Mouse (Mus musculus): ENCODE measurements around the gene Ypel2.

The Ypel2 gene

GRCm38 (mm10) chr11:86993041-86994037 lies at the start of gene Ypel2:
TSS of gene Ypel2 (minus strand) at chr11:86993707.
- in situ Hi-C loops (cut with MboI; ENCODE audit: unreplicated experiment in 2 of 2) = loop anchor here (10.0 to 25.0 kb wide), 4 partner anchors 89 to 209 kb away; no protein-coding TSS in a partner anchor

DNA sequence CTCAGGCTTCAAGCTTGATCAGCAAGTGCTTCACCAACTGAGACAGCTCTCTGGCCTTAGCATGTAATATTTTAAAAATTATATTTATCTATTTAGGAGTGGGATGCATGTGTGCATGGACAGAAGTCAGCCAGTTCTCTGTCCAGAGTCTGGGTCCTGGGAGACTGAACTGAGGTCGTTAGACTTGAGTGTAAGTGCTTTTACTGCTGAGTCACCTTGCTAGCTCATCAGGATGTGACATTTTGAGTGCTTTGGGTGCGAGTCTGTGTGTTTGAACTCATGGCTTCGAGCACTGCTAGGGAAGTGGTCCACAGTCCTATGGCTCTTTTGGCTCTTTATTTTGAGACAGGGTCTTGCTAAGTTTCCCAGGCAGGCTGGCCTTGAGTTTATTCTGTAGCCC lies 49.5 kb upstream of the Ypel2 start:
- in situ Hi-C loops (cut with MboI; ENCODE audit: unreplicated experiment in 2 of 2) = no loop called here

- in situ Hi-C loops (cut with MboI; ENCODE audit: unreplicated experiment in 2 of 2) = no loop called here
Measured at GRCm38 (mm10) chr11:87039307-87039963, 45.9 kb upstream of the Ypel2 start.

DNA sequence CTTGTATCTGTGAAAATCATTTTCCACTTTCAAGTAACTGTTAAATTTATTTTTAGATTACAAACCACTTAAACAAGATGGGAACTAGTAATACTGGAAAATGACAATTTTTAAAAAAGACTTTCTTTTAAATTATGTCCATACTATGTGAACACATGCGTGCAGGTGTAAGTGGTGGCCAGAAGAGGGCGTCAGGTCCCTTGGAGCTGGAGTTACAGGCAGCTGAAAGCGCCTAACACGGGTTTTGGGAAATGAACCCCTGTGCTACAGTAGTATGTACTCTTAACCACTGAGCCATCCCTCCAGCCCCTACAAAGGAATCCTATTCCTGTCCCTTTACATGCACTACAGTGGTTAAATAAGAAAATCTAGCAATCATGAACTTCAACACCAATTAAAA lies 42.7 kb upstream of the Ypel2 start:
- in situ Hi-C loops (cut with MboI; ENCODE audit: unreplicated experiment in 2 of 2) = no loop called here

GRCm38 (mm10) chr11:87028212-87028611 lies 34.7 kb upstream of the Ypel2 start:
- in situ Hi-C loops (cut with MboI; ENCODE audit: unreplicated experiment in 2 of 2) = no loop called here

GRCm38 (mm10) chr11:87026096-87026875 lies 32.8 kb upstream of the Ypel2 start:
- in situ Hi-C loops (cut with MboI; ENCODE audit: unreplicated experiment in 2 of 2) = no loop called here

DNA sequence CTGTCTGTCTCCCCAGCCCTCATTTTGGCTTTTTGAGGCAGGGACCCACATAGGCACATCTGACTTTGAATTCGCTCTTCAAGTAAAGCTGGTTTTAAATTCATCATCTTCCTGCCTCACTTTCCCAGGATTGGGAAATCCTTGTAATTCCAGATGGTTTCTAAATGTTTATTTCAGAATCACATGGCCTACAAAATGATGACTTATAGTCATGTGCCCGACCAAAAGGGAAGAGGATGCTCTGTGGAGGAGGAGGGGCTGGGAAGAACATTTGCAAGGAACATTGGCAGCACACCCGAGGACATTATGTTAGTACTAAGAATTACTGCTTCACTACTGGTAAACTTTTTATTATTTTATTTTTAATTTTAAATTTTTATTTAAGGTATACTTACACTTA lies 31.8 kb upstream of the Ypel2 start:
- in situ Hi-C loops (cut with MboI; ENCODE audit: unreplicated experiment in 2 of 2) = no loop called here

- in situ Hi-C loops (cut with MboI; ENCODE audit: unreplicated experiment in 2 of 2) = loop anchor here in 1 of 2 experiments (25.0 kb wide), 1 partner anchor 361 kb away; no protein-coding TSS in a partner anchor
Measured at GRCm38 (mm10) chr11:87023240-87023639, 29.7 kb upstream of the Ypel2 start.

GRCm38 (mm10) chr11:87022765-87023164 lies 29.3 kb upstream of the Ypel2 start:
- in situ Hi-C loops (cut with MboI; ENCODE audit: unreplicated experiment in 2 of 2) = loop anchor here in 1 of 2 experiments (25.0 kb wide), 1 partner anchor 360 kb away; no protein-coding TSS in a partner anchor

- in situ Hi-C loops (cut with MboI; ENCODE audit: unreplicated experiment in 2 of 2) = loop anchor here in 1 of 2 experiments (25.0 kb wide), 1 partner anchor 359 kb away; no protein-coding TSS in a partner anchor
Measured at GRCm38 (mm10) chr11:87021551-87021950, 28.0 kb upstream of the Ypel2 start.

DNA sequence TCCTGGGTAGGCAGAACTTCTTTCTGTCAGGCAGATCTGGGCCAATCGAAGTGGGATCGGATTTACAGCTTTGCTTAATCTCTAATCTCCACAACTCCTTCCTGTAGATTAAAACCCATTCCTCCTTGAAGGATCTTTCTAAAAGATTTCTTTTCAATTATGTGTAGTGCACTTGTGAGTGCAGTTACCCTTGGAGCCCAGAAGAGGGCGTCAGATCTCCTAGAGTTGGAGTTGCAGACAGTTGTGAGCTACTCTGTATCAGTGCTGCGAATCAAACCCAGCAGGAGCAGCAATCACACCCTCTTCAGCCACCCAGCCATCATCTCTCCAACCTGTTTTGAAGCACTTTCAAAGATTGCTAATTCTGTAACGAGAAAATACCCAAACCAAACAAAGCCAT lies 26.9 kb upstream of the Ypel2 start:
- in situ Hi-C loops (cut with MboI; ENCODE audit: unreplicated experiment in 2 of 2) = loop anchor here in 1 of 2 experiments (25.0 kb wide), 1 partner anchor 358 kb away; no protein-coding TSS in a partner anchor

GRCm38 (mm10) chr11:87019431-87019830 lies 25.9 kb upstream of the Ypel2 start:
- in situ Hi-C loops (cut with MboI; ENCODE audit: unreplicated experiment in 2 of 2) = loop anchor here (10.0 to 25.0 kb wide), 2 partner anchors 357 to 1175 kb away; no protein-coding TSS in a partner anchor

GRCm38 (mm10) chr11:87018081-87018480 lies 24.6 kb upstream of the Ypel2 start:
- in situ Hi-C loops (cut with MboI; ENCODE audit: unreplicated experiment in 2 of 2) = loop anchor here (10.0 to 25.0 kb wide), 2 partner anchors 356 to 1173 kb away; no protein-coding TSS in a partner anchor

DNA sequence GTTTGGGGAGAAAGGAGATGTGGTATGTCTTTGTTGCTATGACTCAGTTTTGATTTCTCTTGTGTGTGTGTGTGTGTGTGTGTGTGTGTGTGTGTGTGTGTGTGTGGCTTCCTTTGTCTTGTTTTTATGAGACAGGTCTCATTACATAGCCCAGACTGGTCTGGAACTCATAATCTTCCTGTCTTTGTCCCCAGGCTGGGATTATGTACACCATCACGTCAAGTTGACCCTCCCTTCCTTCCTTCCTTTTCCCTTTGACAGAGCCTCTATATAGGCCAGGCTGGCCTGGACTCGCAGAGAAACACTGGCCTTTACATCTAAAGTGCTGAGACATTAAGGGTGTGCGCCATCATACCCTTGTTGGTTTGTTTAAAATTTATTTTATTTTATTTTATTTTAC lies 22.2 kb upstream of the Ypel2 start:
- in situ Hi-C loops (cut with MboI; ENCODE audit: unreplicated experiment in 2 of 2) = loop anchor here (10.0 to 25.0 kb wide), 2 partner anchors 353 to 1171 kb away; no protein-coding TSS in a partner anchor

DNA sequence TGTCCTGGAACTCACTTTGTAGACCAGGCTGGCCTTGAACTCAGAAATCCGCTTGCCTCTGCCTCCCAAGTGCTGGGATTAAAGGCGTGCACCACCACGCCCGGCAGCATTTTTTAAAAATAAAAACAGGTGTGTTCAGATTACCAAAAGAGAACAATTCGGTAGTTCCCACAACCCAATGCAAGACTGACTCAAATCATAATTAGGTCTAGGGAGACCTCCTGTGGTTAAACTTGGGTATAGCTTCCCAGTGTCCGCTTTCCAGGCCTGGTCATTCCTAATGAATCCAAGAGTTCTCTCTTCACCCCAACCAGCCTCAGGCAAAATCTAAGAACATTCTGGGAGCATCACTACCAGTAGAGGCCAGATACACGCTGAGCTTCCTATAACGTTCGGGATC lies 17.0 kb upstream of the Ypel2 start:
- in situ Hi-C loops (cut with MboI; ENCODE audit: unreplicated experiment in 2 of 2) = loop anchor here (5.0 to 25.0 kb wide), 4 partner anchors 348 to 1166 kb away; no protein-coding TSS in a partner anchor

- in situ Hi-C loops (cut with MboI; ENCODE audit: unreplicated experiment in 2 of 2) = loop anchor here in 1 of 2 experiments (25.0 kb wide), 1 partner anchor 345 kb away; no protein-coding TSS in a partner anchor
Measured at GRCm38 (mm10) chr11:87007371-87007770, 13.9 kb upstream of the Ypel2 start.

DNA sequence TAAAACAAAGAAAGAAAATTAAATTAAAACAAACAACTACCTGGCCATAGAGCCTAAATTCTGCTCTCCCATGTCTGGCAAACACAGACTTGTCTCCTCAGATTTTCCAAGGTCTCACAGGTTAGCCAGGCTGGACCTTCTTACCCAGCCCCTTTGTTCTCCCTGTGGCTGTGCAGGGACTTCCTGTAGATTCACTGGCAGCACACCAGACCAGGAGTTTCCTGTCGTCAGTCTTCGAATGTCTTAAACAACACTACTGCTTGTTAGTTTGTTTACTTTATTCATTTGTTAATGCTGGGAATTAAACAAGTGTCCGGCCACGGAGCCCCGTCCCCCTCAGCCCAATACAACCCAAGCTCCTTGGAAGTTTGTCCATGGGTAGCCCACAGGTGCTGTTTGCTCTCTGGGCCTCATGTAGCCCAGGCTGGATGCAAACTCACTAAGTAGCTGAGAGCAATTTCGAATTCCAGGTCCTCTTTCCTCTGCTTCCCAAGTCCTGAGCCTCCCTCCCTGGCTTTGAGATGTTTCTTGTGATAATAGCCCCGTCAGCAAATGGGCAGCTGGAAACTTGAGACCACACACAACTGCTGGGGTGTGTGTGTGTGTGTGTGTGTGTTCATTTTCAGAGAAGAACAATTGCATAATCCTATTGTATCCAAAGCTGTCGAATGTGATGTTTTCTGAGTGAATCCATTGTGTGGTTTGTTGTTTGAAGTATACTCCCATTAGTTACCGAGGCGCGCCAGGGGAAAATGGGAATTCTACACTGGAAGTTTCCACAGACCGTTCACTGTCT lies 11.7 kb upstream of the Ypel2 start:
- in situ Hi-C loops (cut with MboI; ENCODE audit: unreplicated experiment in 2 of 2) = loop anchor here in 1 of 2 experiments (25.0 kb wide), 1 partner anchor 343 kb away; no protein-coding TSS in a partner anchor

- in situ Hi-C loops (cut with MboI; ENCODE audit: unreplicated experiment in 2 of 2) = loop anchor here in 1 of 2 experiments (25.0 kb wide), 1 partner anchor 340 kb away; no protein-coding TSS in a partner anchor
Measured at GRCm38 (mm10) chr11:87002078-87002829, 8.7 kb upstream of the Ypel2 start.

Data from v-Abl transformed pro-B cells (cell line).